Mouse (Mus musculus): ENCODE measurements around the gene Rad51b.

Rad51b gene

DNA sequence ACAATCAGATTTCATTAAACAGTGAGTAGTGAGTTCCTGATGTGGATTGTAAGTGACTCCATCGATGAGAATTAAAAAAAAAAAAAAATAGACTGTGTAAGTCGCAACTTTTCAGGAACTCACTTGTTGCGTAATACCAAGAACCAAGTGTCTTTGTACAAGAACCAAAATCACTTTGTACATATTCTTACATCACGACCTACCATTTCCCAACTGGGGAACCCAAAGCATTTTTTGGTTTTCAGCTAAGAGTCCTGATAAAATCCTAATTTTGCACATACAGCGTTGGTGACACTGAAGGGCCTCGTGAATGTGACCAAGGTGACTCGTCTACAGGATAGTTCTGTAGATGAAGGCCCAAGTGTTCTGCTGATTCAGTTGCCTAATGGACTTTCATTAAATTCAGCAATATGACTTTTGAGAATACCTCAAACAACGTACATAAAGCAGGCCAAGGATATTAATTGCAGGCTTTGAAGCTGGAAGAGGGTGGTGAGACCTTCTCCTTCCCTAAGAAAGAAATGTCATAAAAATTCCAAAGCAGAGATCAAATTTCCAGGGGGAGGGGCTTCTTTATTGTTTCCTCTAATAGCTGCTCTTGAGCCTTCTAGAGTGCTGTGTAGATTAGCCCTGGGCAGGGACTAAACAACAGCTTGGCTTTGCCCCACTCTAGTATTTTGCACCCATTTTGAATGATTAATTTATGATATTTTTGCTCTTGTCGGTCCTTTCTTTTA is 316.9 kb downstream of the Rad51b start:
- no peak for DNase-seq (ENCODE audit: low spot score)

DNA sequence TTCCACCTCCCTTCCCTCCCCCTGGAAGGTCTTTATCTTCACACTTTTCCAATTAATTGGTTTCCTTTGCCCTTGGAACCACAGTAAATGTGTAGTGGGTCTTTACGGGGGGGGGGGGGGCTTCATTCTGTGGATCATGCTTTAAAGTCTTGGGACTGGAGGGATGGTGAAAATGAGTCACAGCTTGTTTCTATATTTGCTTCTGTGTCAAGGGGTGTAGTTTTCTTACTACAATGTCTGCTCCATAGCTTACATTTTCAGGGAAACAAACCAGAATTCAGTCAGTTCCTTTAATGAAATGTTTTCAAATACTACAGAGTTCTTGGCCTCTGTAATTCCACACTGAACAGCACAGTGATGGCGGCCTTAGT is 317.5 kb downstream of the Rad51b start:
- no peak for DNase-seq (ENCODE audit: low spot score)

DNA sequence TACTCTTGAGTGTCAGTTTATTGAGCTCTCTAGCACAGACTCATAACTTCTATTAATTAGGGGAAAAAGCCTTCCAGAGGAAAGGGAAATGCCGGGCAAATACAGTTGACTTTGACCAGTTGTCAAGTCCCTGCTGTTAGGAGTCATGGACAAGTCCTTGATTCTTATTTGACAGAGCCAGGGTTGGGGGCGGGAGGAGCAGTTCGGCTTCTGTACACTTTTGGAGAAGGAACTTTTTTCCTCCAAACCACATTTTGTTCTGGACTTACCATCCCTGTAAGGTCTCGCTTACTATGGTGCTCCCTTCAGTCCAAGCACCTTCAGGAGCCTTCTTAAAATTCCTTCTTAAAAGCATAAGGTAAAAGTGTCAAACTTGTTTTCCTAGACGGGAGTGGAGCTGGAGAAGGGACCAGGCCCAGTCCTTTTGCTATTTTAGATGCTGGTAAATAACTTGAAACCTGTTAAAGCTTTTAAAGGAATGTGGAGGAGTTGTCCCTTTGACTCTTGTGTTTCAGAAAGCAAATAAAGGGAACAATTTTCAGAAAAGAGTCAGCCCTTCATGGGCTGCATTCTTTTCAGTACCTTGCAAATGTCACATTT is 318.7 kb downstream of the Rad51b start:
- no peak for DNase-seq (ENCODE audit: low spot score)

DNA sequence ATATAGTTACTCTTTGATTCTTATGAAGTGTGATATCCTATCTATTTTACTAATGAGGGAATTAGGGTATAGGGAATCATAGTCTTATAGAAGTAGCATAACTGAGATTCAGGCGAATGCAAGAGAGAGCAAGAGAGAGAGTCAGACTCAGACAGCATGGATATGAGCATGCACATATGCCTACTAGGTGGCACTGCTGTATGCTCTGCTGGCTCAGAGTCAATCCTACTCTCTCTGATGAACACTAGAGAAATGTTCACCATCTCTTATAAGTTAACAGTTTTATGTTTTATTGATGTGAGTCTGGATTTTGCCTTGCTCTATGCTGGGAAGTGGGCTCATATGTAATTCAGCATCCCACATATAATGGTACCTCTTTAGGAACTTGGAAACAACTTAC is 321.9 kb downstream of the Rad51b start:
- DNase-seq (ENCODE audit: low spot score), result no peak

DNA sequence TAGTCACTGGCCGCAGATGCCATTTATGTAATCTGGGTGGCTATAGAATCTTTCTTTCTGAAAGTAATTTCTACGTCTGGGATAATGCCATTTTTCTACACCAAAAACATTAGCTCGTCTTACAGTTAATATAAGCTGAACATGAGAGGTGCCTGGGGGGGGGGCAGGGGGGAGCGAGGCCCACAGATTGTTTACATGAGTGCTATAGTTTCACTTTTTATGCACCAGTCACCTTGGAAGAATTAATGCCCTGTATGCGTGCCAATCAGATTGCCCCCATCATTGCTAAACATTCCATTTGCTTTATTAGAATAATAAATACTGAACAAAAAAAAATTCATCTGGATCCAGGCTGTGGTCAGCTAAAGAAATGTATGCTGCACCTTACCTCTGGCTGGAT is 323.6 kb downstream of the Rad51b start:
- no peak for DNase-seq (ENCODE audit: low spot score)

DNA sequence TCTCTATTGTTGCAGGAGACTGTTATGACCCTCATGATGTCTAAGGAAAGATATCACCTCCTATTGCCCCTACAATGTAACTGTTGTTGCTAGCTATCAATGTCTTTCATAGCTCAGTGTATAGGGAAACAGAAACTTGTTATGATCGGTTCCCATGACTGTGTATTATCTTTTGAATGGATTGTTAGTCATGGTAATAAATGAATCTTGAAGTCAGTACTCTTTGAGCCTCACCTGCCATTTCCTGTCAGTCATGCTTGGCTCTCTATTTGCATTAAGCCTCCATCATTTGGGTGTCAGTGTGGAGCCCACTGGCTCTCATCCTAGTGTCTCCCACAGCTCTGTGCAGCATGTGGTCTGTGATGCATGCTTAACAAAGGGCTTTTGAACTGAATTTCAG is 326.2 kb downstream of the Rad51b start:
- no peak for DNase-seq (ENCODE audit: low spot score)

DNA sequence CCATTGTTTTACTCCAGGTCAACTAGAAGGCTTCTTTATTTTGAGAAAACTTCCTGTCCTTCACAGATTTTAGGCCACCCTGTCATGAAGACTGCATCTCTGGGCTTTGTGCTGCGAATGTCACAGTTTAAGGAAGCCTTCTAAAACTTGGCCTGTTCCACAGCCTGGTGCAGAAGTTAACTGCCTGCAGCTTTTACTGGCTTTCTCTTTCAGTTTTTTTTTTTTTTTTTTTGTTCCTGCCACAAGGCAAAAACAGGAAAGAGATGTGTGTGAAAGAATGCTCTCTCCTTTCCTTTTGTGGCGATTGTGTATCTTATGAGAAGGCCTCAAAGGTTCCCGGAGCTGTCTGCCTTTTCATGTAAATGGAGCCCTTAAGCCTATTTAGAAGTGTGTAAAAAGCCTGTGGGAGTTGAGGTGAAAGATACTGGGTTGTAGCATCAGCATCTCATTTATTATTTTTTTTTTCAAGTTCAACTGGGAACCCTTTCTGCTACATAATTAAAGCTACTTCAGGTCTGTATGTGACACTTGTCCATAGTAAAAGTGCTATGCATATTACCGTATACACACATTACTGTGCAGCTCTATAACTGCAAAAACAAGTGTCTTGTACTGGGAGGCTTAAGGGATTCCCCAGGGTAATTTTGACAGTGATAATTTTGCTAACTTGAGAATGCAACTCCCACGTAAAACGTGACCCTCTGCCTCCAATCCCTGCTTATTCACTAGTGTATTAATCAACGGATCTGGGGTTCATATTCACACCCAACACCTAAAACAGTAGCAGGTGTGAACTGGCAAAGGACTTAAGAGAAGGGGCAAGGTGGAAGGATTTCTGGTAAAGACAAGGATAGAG is 328.8 kb downstream of the Rad51b start:
- DNase-seq (ENCODE audit: low spot score), result no peak

DNA sequence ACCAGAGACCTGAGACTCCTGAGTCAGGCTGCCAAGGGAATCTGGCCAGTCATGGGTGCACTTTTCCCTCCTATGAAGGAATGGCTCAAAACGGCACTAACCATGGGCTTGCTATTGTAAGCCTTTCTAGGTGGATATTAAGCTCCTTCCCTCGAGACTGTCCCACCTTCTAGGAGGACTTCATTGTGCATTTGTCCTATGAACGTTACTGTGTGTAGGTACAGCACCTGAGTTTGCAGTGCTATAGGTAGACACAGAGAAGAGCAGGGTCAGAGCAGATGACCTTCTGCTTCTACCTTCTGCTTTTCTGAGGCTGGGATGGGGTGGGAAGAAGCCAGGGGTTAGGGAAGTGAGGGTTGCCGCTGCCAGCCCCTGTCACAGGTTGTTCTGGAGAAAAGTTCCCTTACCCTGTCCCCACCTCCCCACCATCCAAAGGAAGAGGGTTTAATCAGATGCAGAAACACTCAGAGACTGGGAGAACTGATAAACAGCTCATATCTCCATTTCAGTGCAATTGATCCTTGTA is 329.5 kb downstream of the Rad51b start:
- no peak for DNase-seq (ENCODE audit: low spot score)

DNA sequence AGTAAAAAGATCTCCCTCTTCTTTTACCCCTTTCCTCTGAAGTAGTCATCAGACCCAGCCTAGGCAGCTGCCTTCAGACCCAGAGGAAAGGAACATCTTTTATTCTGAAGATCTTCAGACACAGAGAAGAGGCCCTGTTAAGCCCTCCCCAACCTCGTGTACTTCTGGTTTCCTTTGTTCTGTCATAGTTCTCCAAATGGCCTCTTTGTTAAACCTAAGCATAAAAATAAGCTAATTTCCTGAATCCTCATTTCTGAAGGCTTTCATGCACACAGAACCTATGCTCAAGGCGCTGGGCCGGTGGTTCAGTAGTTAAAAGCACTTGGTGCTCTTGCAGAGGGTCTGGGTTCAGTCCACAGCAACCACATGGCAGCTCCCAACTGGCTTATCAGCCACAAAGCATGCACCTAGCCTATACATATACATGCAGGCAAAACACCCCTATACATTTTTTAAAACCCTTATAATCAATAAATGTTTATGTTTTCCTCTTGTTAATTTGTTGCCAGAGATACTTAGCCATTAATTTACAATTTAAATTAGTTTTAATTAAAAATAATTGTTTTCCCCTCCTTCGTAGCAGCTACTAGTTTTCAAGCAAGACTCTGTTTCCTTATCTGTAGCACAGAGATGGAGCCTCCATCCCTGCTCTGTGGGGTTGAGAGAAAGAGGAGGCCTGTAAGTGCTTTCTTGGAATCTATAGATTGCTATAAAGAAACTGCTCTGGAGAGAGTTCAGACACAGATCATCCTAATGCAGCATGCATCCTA is 330.5 kb downstream of the Rad51b start:
- DNase-seq (ENCODE audit: low spot score), result no peak

DNA sequence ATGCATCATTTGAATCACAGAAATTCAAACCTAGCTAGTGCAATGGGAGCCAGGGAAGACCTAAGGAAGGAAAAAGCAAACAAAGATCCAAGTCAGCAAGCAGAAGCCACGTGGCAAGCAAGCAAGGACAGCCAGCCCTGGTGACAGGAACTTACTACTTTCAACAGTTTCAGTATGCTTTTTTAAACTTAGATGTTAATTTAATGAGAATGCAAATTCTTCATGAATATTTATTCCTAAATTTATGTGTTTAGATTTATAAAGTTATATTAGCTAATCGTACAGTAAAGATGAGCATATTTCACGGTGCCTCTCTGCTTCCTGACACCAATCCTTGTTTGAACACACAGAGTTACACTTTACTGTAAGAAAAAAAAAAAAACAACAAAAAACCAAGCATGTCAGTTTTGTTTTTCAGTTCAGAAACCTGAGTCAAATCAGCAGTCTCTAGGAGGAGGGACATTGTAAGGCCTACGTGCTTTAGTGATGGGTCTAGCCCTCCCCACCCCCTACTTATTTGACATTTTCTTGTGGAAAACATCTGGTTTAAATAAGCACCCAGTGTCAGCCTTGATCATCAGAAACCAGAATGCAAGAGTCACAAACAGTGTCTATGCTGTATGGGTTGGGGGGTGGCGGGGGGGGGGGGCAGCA is 331.2 kb downstream of the Rad51b start:
- DNase-seq (ENCODE audit: low spot score), result no peak

DNA sequence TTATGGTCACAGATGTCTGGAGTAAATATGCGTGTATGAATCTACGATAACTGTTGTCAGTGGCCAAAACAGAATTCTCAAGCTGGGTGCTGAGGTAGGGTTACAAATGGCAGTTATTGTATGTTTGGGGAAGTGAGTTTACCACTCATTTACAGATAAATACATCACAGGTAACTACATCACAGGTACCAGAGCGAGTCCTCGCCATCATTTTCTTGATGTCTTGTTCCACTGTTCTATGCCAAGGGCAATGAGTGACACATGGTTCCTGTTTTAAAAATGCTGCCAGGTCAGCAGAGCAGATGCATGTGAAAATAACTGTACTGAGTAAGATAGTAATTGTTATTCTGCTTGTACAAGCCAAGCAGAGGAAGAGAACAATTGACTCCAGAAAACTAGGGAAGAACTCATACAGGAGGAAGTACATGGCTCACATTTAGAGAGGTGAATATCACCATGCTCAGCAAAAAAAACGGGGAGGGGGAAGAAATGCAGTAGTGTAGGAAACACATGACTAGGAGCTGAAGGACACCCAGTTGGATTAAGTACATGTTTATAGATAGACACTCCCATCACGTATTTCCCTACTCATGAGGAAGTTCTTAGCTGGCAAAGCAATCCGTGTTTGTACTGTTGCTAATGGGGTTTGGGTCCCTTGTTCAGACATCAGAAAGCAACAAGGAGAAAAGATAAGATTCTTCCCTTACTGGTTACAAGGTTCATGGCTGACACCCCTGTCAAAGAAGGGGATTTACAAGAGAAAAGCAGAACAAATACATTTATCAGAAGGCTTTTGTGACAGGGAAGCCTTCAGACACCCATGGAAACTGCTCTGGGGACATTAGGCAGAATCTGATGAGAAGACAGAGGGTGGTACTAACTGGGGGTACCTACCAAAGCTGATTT is 333.1 kb downstream of the Rad51b start:
- no peak for DNase-seq (ENCODE audit: low spot score)

DNA sequence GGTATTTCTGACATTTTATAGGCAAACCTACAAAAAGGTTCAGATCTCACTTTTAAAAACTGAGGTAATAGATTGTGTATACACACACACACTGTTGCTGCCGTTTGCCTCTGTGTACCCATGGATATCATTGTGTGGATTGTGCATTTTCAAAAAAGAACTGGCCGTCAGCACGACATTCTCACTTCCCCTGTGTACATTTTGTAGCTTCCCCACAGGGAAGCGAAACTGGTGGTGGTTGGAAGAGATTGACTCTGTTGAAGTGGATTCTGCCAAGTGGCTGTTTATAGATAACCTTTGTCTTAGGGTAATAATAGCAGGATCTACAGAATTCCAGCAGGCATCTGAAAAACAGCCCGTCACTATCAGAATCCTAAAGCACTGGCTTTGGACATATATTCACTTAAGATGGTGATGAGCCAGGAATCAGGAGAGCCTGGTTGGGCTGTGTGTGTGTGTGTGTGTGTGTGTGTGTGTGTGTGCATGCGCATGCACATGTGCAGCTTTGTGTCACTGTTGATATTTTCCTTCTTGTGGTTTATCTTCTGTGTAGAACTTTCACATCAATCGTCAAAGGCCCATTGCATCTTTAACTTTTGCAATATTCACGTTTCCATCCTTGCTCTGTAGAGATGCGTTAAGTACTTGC is 336.5 kb downstream of the Rad51b start:
- no peak for DNase-seq (ENCODE audit: low spot score)

DNA sequence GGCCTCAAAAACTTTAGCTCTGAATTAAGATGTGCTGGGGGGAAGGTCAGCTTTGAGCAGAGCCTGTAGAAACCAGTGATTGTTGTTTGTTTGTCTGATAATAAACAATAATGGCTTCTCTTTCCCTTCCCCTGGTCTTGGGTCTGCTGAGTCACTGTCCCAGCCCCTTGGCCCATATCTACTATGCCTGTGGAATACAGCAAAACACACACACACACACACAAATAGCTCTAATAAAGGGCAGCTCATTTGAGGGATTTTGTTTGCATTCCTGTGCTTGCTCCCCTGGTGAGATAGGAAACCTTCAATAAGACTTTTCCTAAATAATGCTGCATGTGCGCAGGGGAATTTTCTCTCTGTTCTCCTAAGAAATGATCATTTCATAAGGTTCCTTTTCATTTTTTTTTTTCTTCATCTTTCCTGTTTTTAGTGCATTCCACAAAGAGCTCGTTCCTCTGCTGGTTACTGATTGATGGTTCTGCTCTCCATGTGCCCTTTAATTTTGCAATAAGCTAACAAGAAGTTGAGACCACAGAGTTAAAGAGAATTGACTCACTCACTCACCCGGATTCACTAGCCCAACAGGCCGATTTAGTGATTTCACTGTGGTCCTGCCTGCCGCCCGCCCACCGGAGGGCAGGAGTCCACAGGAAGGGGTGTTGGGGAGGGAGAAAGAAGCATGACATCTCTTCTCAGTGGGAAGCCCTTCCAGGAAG is 344.6 kb downstream of the Rad51b start:
- no peak for DNase-seq (ENCODE audit: low spot score)

DNA sequence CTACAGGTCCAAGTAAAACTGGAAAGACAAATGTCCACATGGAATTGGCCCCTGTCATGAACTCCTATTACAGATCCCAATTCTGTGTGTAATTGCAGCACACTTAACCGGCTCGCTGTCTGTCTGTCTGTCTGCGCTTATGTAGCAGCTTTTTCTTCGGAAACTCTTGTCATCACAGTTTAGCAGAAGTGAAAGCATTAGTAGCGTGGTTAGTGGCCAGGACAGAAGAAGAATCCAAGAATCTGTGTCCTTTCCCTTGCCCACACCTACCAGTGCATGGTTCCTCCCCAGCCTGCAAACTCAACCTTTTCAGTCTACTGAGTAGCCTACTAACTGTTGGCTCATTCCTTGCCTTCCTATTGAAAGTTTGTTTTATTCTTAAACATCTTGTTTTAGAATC is 345.6 kb downstream of the Rad51b start:
- no peak for DNase-seq (ENCODE audit: low spot score)

DNA sequence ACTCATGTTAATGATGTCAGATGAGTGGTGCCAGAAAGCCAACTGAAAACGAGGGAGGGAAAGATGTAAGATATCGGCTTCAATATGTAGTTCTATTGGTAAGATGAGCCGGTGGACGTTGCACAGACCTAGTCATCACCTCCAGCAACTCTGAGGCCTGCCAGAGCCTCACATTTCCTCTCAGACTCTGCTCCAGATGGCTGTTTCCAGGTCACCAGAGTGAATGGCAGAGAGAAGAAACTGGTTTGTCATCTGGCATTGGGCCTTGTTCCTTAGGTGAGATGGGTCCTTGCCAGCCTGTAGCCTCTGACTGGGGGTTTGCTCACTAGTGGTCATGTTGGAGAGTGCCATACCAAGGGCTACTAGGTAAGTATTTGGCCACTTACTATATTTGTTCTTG is 348.6 kb downstream of the Rad51b start:
- DNase-seq (ENCODE audit: low spot score), result no peak

DNA sequence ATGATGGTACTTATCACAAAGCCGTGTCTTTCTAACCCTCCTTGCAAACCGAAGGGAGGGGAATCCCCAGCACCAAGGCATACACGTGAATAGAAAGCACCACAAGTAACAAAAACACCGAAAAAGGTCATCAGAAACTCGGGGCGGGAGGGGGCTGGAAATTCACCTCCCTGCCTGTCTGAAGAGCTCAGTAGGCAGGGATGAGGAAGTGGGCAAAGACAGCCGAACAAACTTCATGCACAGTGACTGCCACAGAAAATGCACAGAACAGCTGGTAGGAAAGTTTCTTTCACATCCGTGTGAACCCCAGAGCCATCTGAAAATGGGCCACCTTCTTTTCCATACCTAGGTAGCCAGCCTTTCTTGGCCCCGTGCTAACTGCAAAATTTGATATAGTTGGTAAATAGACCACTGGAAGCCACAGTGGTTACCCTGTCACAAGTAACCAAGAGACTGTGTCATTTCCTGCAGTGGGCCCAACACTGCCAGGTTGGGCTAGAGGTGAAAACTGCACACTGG is 349.6 kb downstream of the Rad51b start:
- no peak for DNase-seq (ENCODE audit: low spot score)

DNA sequence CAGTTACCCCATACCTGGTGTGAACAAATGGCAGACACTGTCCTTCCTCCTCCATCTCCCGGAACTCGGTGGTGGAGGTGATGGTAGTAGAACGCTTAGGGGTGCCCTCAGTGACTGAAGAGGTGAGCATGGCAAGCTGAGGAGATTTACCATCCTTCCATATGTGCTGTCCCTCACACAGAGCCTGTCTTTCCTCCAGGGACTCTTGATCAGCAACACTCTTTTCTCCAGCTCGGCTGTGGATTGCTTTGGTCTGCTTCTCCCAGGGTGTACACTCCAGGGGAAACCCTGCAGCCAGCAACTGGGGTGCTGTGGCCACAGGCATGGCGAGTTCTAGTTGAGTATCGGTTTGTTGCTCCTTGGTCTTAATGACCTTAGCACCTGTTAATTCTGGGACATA is 350.3 kb downstream of the Rad51b start:
- DNase-seq (ENCODE audit: low spot score), result no peak

DNA sequence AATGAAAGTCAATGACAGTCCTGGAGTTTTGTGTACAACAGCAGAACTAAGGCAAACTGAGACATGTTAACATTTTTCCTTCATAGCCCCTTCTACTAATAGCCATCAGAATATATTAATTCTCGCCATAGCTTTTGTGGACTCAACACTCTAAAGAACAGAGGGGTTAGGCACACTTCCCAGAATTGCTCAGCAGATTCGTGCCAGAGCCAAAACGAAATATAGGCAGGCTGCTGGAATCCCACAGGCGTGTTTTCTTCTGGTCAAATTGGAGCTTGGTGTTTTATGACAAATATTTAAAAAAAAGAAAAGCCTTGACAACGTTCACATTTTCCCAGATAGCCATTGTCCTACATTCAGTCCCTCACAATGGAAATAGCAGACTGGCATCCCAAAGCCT is 350.9 kb downstream of the Rad51b start:
- no peak for DNase-seq (ENCODE audit: low spot score)
